Mouse (Mus musculus) limb, embryonic 12.5 days (tissue): ENCODE measurements at regions not wholly inside any gene's neighbourhood (a gene's known extent, or its start where the extent isn't known, plus 50 kb on each side); places are given as distances from the start of the nearest gene placed in this dataset.
A peak's percentile ranks its signal among the peaks of the same experiment; 100 is the strongest.

ENCODE experiments used
- ATAC-seq: fragments of 200-750 bp; cut with Nextera tagmentation; 2 replicates; pipeline ENCODE4 v1.8.0; 2017; ENCODE audit warnings: low read depth, moderate TSS enrichment; ENCODE audit not compliant: insufficient number of reproducible peaks, insufficient read depth, low FRiP score, low TSS enrichment
- H3K27ac ChIP-seq: fragments of 300-500 bp; sonication (generic); 2 replicates; pipeline ENCODE4 v1.5.1; 2016; ENCODE audit warnings: mild to moderate bottlenecking, moderate library complexity
- H3K27me3 ChIP-seq: fragments of 300-500 bp; sonication (generic); 2 replicates; pipeline ENCODE4 v1.6.1; 2016; ENCODE audit warnings: mild to moderate bottlenecking, moderate library complexity
- H3K36me3 ChIP-seq: fragments of 300-500 bp; sonication (generic); 2 replicates; pipeline ENCODE4 v1.6.1; 2016; ENCODE audit warnings: mild to moderate bottlenecking, moderate library complexity
- H3K4me1 ChIP-seq: fragments of 300-500 bp; sonication (generic); replicated peaks from 2 replicates; pipeline ENCODE4 v1.6.1; 2016
- H3K4me2 ChIP-seq: fragments of 300-500 bp; sonication (generic); 2 replicates; pipeline ENCODE4 v1.6.1; 2016; ENCODE audit warnings: mild to moderate bottlenecking, moderate library complexity
- H3K4me3 ChIP-seq: fragments of 300-500 bp; sonication (generic); replicated peaks from 2 replicates; pipeline ENCODE4 v1.5.1; 2016; ENCODE audit warnings: mild to moderate bottlenecking
- H3K9ac ChIP-seq: fragments of 300-500 bp; sonication (generic); replicated peaks from 2 replicates; pipeline ENCODE4 v1.6.1; 2016; ENCODE audit warnings: mild to moderate bottlenecking, moderate library complexity
- H3K9me3 ChIP-seq: fragments of 300-500 bp; sonication (generic); 2 replicates; pipeline ENCODE4 v1.6.1; 2016; ENCODE audit warnings: mild to moderate bottlenecking, moderate library complexity
- WGBS: fragments of 180-500 bp; shearing (Covaris S2); methylation state at CpG from one replicate; pipeline ENCODE4 v1.1.7; 2016; 5-methylcytosine and 5-hydroxymethylcytosine counted together

GRCm38 (mm10) chr5:73729646-73730045 lies 78.5 kb downstream of the Spata18 start:
- no peak overlapping the region for H3K4me3 ChIP-seq
- H3K36me3 ChIP-seq: no peaks in the 10 kb centered on the region
- 0 out of 2 replicates have a peak overlapping the region, but pooled peaks have one; percentile 19 for H3K27ac ChIP-seq
- H3K9me3 ChIP-seq: no peaks in the 10 kb centered on the region
- H3K4me1 ChIP-seq: peaks cover 38% of the 10 kb centered on the region
- no peaks in the 10 kb centered on the region for H3K27me3 ChIP-seq
- ATAC-seq: no peak
- no peak overlapping the region for H3K9ac ChIP-seq
- WGBS: 81% methylated on average over 13 of the region's 13 CpGs
- no peak overlapping the region for H3K4me2 ChIP-seq

- Histone ChIP-seq H3K9me3 (no peaks in the 10 kb centered on the region), H3K4me1 (peaks cover 43% of the 10 kb centered on the region), H3K27ac (peak overlapping the region; percentile 63), H3K4me2 (no peak overlapping the region), H3K36me3 (no peaks in the 10 kb centered on the region), H3K4me3 (no peak overlapping the region), H3K9ac (no peak overlapping the region), H3K27me3 (no peaks in the 10 kb centered on the region)
- 43% methylated on average over 9 of the region's 9 CpGs for WGBS
- ATAC-seq: no peak
Observed at GRCm38 (mm10) chr5:73731423-73731822, 80.2 kb downstream of the Spata18 start.

- 0 out of 2 replicates have a peak, but pooled peaks have one; percentile 47 for ATAC-seq
- Histone ChIP-seq H3K4me2 (no peak overlapping the region), H3K4me3 (no peak overlapping the region), H3K4me1 (peaks cover 40% of the 10 kb centered on the region), H3K9me3 (no peaks in the 10 kb centered on the region), H3K27me3 (no peaks in the 10 kb centered on the region), H3K27ac (peak overlapping the region; percentile 83), H3K36me3 (no peaks in the 10 kb centered on the region), H3K9ac (no peak overlapping the region)
- WGBS: 11% methylated on average over 9 of the region's 9 CpGs
Observed at GRCm38 (mm10) chr5:73731991-73732565, 80.9 kb downstream of the Spata18 start.

GRCm38 (mm10) chr5:73740766-73741165 lies 89.6 kb downstream of the Spata18 start:
- Histone ChIP-seq H3K4me3 (no peak overlapping the region), H3K9me3 (no peaks in the 10 kb centered on the region), H3K27ac (peak overlapping the region; percentile 81), H3K4me1 (peaks cover 22% of the 10 kb centered on the region), H3K27me3 (no peaks in the 10 kb centered on the region), H3K4me2 (no peak overlapping the region), H3K9ac (no peak overlapping the region), H3K36me3 (no peaks in the 10 kb centered on the region)
- 37% methylated on average over 3 of the region's 3 CpGs for WGBS
- ATAC-seq: no peak

- H3K9me3 ChIP-seq: no peaks in the 10 kb centered on the region
- H3K4me1 ChIP-seq: peaks cover 22% of the 10 kb centered on the region
- 32% methylated on average over 11 of the region's 11 CpGs for WGBS
- H3K27ac ChIP-seq: peak overlapping the region; percentile 81
- no peak for ATAC-seq
- no peak overlapping the region for H3K9ac ChIP-seq
- no peaks in the 10 kb centered on the region for H3K36me3 ChIP-seq
- no peak overlapping the region for H3K4me3 ChIP-seq
- no peaks in the 10 kb centered on the region for H3K27me3 ChIP-seq
- H3K4me2 ChIP-seq: no peak overlapping the region
Observed at GRCm38 (mm10) chr5:73741441-73741840, 90.3 kb downstream of the Spata18 start.

- no peak for ATAC-seq
- WGBS: 95% methylated on average over 1 of the region's 1 CpGs
- peaks cover 22% of the 10 kb centered on the region for H3K4me1 ChIP-seq
- H3K9ac ChIP-seq: no peak overlapping the region
- H3K4me2 ChIP-seq: no peak overlapping the region
- H3K9me3 ChIP-seq: no peaks in the 10 kb centered on the region
- no peak overlapping the region for H3K27ac ChIP-seq
- H3K27me3 ChIP-seq: no peaks in the 10 kb centered on the region
- no peaks in the 10 kb centered on the region for H3K36me3 ChIP-seq
- H3K4me3 ChIP-seq: no peak overlapping the region
Observed at GRCm38 (mm10) chr5:73743953-73744352, 92.8 kb downstream of the Spata18 start.

GRCm38 (mm10) chr5:73749791-73750190 lies 98.6 kb downstream of the Spata18 start:
- Histone ChIP-seq H3K36me3 (no peaks in the 10 kb centered on the region), H3K27me3 (no peaks in the 10 kb centered on the region), H3K4me2 (no peak overlapping the region), H3K9ac (no peak overlapping the region), H3K27ac (peak overlapping the region; percentile 54; the same call in 1 of the 2 replicates), H3K4me1 (peaks cover 16% of the 10 kb centered on the region), H3K9me3 (no peaks in the 10 kb centered on the region), H3K4me3 (no peak overlapping the region)
- no peak for ATAC-seq
- WGBS: 60% methylated on average over 4 of the region's 4 CpGs

GRCm38 (mm10) chr5:73752225-73752644 lies 101.1 kb downstream of the Spata18 start:
- Histone ChIP-seq H3K4me3 (no peak overlapping the region), H3K27ac (peak overlapping the region; percentile 88; the same call in 1 of the 2 replicates), H3K4me1 (peaks cover 24% of the 10 kb centered on the region), H3K27me3 (no peaks in the 10 kb centered on the region), H3K9me3 (no peaks in the 10 kb centered on the region), H3K4me2 (no peak overlapping the region), H3K36me3 (no peaks in the 10 kb centered on the region), H3K9ac (no peak overlapping the region)
- WGBS: 93% methylated on average over 10 of the region's 10 CpGs
- ATAC-seq: no peak

GRCm38 (mm10) chr5:73753827-73754226 lies 102.6 kb downstream of the Spata18 start:
- ATAC-seq: peak; percentile 91
- Histone ChIP-seq H3K9me3 (no peaks in the 10 kb centered on the region), H3K27ac (peak overlapping the region; percentile 88), H3K4me2 (no peak overlapping the region), H3K9ac (no peak overlapping the region), H3K4me1 (peaks cover 24% of the 10 kb centered on the region), H3K27me3 (no peaks in the 10 kb centered on the region), H3K4me3 (no peak overlapping the region), H3K36me3 (no peaks in the 10 kb centered on the region)
- WGBS: 31% methylated on average over 7 of the region's 7 CpGs

GRCm38 (mm10) chr5:73758534-73758933 lies 107.4 kb downstream of the Spata18 start:
- H3K36me3 ChIP-seq: no peaks in the 10 kb centered on the region
- H3K27ac ChIP-seq: no peak overlapping the region
- H3K4me2 ChIP-seq: no peak overlapping the region
- 89% methylated on average over 6 of the region's 6 CpGs for WGBS
- peaks cover 43% of the 10 kb centered on the region for H3K4me1 ChIP-seq
- no peak for ATAC-seq
- no peak overlapping the region for H3K4me3 ChIP-seq
- no peaks in the 10 kb centered on the region for H3K27me3 ChIP-seq
- no peak overlapping the region for H3K9ac ChIP-seq
- no peaks in the 10 kb centered on the region for H3K9me3 ChIP-seq

- H3K36me3 ChIP-seq: no peaks in the 10 kb centered on the region
- no peak overlapping the region for H3K9ac ChIP-seq
- peaks cover 28% of the 10 kb centered on the region for H3K4me1 ChIP-seq
- H3K27ac ChIP-seq: peak overlapping the region; percentile 53; the same call in 1 of the 2 replicates
- no peak overlapping the region for H3K4me2 ChIP-seq
- peak; percentile 37; the same call in 1 of the 2 replicates for ATAC-seq
- no peaks in the 10 kb centered on the region for H3K9me3 ChIP-seq
- 50% methylated on average over 1 of the region's 1 CpGs for WGBS
- H3K4me3 ChIP-seq: no peak overlapping the region
- no peaks in the 10 kb centered on the region for H3K27me3 ChIP-seq
Observed at GRCm38 (mm10) chr5:73761236-73761635, 110.1 kb downstream of the Spata18 start.

- H3K9me3 ChIP-seq: no peaks in the 10 kb centered on the region
- peaks cover 28% of the 10 kb centered on the region for H3K4me1 ChIP-seq
- peak overlapping the region; percentile 70 for H3K27ac ChIP-seq
- no peak overlapping the region for H3K4me3 ChIP-seq
- no peaks in the 10 kb centered on the region for H3K36me3 ChIP-seq
- WGBS: 21% methylated on average over 8 of the region's 8 CpGs
- peak; percentile 80 for ATAC-seq
- H3K9ac ChIP-seq: no peak overlapping the region
- H3K27me3 ChIP-seq: no peaks in the 10 kb centered on the region
- no peak overlapping the region for H3K4me2 ChIP-seq
Observed at GRCm38 (mm10) chr5:73761709-73762108, 110.5 kb downstream of the Spata18 start.
